Mouse (Mus musculus): ENCODE results near the gene Pdgfb. TPM values are rescaled to one million over a fixed set of nuclear protein-coding genes. Genes with fewer than 3 reads are reported as not detected.

Gene Pdgfb
- polyA plus RNA-seq, 1 experiment from 2014 or later = 1.7 TPM

DNA sequence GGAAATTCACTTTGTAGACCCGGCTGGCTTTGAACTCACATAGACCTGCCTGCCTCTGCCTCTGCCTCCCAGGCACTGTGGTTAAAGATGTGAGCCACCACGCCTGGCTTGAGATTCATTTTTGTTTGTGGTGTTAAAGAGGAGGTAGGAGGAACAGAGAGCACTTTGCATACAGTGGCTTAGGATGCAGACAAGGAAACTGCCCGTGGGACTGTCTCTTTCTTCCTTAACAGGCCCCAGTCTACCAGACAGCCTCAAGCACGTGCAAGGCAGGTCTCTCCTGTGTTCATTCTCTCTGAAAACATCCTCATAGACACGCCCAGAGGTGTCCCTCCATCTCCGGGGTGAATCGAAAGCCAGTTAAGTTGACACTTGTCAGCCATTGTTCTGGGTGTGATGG is 19.6 kb upstream of the Pdgfb start:
- WGBS = 62% methylated on average over 7 of the region's 7 CpGs
- Histone ChIP-seq H3K4me2 (no peak overlapping the region), H3K4me1 (replicated peaks) (peaks cover 11% of the 10 kb centered on the region; the same call in 1 of the 2 replicates), H3K9me3 (replicated peaks) (peaks cover 12% of the 10 kb centered on the region), H3K4me3 (no peak overlapping the region), H3K27ac (ENCODE audit: poor library complexity, severe bottlenecking) (no peak overlapping the region), H3K36me3 (no peaks in the 10 kb centered on the region), H3K9ac (no peak overlapping the region), H3K27me3 (replicated peaks) (no peaks in the 10 kb centered on the region)
- ATAC-seq (ENCODE audit: insufficient number of reproducible peaks, low FRiP score) = no peak

DNA sequence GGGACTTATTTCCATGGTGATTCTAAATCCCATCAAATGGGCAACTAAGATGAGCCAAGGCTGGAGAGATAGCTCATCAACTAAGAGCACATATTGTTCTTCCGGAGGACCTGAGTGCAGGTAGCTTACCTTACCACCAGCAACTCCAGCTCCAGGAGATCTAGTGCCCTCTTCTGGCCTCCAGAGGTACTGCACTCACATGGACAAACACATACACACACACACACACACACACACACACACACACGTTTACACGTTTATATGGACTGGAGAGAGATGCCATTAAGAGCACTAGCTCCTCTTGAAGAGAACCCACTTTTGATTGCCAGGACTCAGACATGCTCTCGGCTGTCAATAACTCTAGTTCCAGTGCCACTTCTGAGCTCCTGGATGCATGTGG is 16.4 kb upstream of the Pdgfb start:
- 78% methylated on average over 4 of the region's 4 CpGs for WGBS

DNA sequence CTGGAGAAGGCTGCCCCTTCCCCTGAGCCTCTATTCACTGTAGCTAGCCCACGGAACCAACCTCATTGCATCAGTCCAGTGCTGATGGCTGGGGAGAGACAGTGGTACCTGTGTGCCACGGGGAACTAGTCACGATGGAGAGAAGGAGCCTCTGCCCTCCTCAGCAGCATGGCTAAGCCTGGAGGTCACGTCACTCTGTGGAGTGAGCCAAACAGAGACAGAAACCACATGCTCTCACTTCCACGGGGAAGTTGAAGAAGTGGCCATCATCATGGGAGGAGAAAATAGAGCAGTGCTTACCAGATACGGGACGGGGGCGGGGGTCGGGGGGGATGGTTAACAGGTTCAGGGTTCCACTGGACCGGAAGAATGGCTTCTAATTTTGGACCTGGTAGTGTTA is 15.6 kb upstream of the Pdgfb start:
- H3K36me3 ChIP-seq = no peaks in the 10 kb centered on the region
- H3K27me3 ChIP-seq (replicated peaks) = no peaks in the 10 kb centered on the region
- ATAC-seq (ENCODE audit: insufficient number of reproducible peaks, low FRiP score) = no peak
- no peak overlapping the region for H3K9ac ChIP-seq
- no peak overlapping the region for H3K27ac ChIP-seq (ENCODE audit: poor library complexity, severe bottlenecking)
- H3K4me3 ChIP-seq = no peak overlapping the region
- WGBS = 84% methylated on average over 10 of the region's 10 CpGs
- H3K4me1 ChIP-seq (replicated peaks) = peaks cover 27% of the 10 kb centered on the region
- H3K9me3 ChIP-seq (replicated peaks) = peaks cover 7% of the 10 kb centered on the region
- H3K4me2 ChIP-seq = no peak overlapping the region

More for the DNA sequence above, 16.4 kb upstream of the Pdgfb start:
- Histone ChIP-seq H3K4me1 (replicated peaks) (peaks cover 19% of the 10 kb centered on the region), H3K27ac (ENCODE audit: poor library complexity, severe bottlenecking) (no peak overlapping the region), H3K36me3 (no peaks in the 10 kb centered on the region), H3K4me2 (no peak overlapping the region), H3K4me3 (no peak overlapping the region), H3K27me3 (replicated peaks) (no peaks in the 10 kb centered on the region), H3K9me3 (replicated peaks) (peaks cover 7% of the 10 kb centered on the region), H3K9ac (no peak overlapping the region)
- no peak for ATAC-seq (ENCODE audit: insufficient number of reproducible peaks, low FRiP score)

DNA sequence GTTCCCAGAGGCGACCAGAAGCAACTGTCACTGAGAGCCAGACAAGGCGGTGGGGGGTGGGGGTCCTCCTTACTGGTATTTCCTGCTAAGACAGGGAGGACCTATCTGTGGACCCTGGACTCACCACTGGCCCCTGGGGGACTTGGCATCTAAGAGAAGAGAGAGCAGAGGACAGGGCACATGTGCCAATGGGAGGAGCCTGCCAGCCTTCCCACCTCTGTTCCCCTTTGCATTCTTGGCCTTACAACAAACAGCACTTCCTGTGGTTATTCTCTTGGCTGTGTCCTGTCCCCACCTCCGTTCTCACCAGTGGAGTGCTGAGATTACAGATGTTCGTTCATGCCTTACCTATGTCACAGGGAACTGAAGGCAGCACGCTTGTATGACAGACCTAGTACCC is 14.1 kb upstream of the Pdgfb start:
- Histone ChIP-seq H3K9me3 (replicated peaks) (peaks cover 7% of the 10 kb centered on the region), H3K4me3 (no peak overlapping the region), H3K4me2 (no peak overlapping the region), H3K4me1 (replicated peaks) (peaks cover 42% of the 10 kb centered on the region), H3K36me3 (no peaks in the 10 kb centered on the region), H3K9ac (no peak overlapping the region), H3K27me3 (replicated peaks) (no peaks in the 10 kb centered on the region), H3K27ac (ENCODE audit: poor library complexity, severe bottlenecking) (no peak overlapping the region)
- 62% methylated on average over 5 of the region's 5 CpGs for WGBS
- no peak for ATAC-seq (ENCODE audit: insufficient number of reproducible peaks, low FRiP score)

DNA sequence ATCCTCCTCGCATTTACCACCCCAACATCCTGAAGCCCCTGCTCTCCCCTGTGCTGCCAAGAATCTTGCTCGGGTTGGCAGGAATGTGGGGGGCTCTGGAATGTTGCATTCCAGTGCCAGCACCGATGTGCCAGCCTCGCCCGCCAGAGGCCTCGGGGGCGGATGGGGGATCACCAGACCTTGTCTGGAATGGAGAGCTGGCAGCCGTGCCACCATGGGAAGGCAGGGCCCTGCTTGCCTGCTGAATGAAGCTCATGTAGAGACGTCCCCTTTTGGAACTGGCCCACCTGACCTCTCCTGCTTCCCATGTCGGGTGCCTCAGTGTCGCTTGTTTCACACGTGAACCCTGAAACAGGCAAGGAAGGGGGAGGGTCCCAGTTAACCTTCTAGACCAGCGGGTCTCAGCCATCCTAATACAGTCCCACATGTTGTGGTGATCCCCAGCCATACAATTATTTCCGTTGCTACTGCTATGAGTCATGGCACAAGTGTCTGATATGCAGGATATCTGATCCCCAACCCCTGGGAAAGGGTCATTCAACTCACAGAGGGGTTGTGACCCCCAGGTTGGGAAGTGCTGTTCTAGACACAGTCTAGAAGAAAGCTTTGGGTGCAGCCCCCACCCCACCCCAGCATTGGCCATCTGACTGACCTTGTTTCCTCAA is 12.0 kb upstream of the Pdgfb start:
- no peak; the same call in 1 of the 2 replicates for ATAC-seq (ENCODE audit: insufficient number of reproducible peaks, low FRiP score)
- H3K9ac ChIP-seq = no peak overlapping the region
- no peak overlapping the region for H3K27ac ChIP-seq (ENCODE audit: poor library complexity, severe bottlenecking)
- H3K4me3 ChIP-seq = no peak overlapping the region
- WGBS = 72% methylated on average over 14 of the region's 14 CpGs
- peaks cover 7% of the 10 kb centered on the region for H3K9me3 ChIP-seq (replicated peaks)
- H3K27me3 ChIP-seq (replicated peaks) = no peaks in the 10 kb centered on the region
- H3K4me2 ChIP-seq = no peak overlapping the region
- peaks cover 44% of the 10 kb centered on the region for H3K4me1 ChIP-seq (replicated peaks)
- no peaks in the 10 kb centered on the region for H3K36me3 ChIP-seq

DNA sequence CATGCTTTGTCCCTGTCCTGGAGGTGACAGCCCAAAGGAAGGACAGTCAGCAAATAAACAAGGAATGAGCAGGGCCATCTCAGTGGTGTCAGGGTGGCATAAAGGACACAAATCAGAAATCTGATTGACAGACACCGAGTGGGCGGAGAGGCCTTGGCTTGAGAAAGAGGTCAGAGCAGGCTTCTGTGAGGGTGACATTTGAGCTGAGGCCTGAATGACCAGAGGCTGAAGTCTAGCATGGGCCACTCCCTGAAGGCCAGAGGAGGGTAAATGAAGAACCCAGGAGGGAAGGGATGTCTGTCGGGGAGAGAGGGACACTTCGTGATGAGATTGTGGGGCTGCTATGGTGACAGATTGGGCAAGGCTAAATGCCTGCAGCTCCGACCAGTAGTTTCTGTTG is 11.3 kb upstream of the Pdgfb start:
- no peak overlapping the region for H3K27ac ChIP-seq (ENCODE audit: poor library complexity, severe bottlenecking)
- H3K4me2 ChIP-seq = no peak overlapping the region
- H3K36me3 ChIP-seq = no peaks in the 10 kb centered on the region
- no peaks in the 10 kb centered on the region for H3K27me3 ChIP-seq (replicated peaks)
- no peak overlapping the region for H3K4me3 ChIP-seq
- H3K9me3 ChIP-seq (replicated peaks) = peaks cover 3% of the 10 kb centered on the region
- H3K9ac ChIP-seq = no peak overlapping the region
- no peak for ATAC-seq (ENCODE audit: insufficient number of reproducible peaks, low FRiP score)
- peaks cover 44% of the 10 kb centered on the region for H3K4me1 ChIP-seq (replicated peaks)
- 58% methylated on average over 5 of the region's 5 CpGs for WGBS

DNA sequence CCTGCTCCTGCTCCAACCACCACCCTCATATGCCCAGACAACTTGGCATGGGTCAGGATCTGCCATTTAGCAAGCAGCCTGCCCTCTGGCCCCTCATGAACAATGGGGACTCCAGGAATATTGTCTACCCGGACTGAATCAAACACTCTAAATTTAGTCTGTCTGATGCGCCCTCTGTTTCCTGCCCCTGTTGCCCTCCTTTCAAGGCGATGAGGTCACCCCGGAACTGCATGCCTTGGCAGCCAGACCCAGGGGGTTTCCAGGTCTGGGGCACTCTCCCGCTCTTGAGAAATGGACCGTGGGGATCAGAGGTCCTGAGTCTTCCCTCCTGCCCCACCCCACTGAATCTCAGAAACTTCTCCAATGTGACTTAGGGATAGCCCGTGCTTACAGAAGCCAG is 10.8 kb upstream of the Pdgfb start:
- 43% methylated on average over 7 of the region's 7 CpGs for WGBS
- Histone ChIP-seq H3K27ac (ENCODE audit: poor library complexity, severe bottlenecking) (0 out of 2 replicates have a peak overlapping the region, but pooled peaks have one; percentile 82), H3K9ac (no peak overlapping the region), H3K4me3 (no peak overlapping the region), H3K4me1 (replicated peaks) (peaks cover 44% of the 10 kb centered on the region), H3K27me3 (replicated peaks) (no peaks in the 10 kb centered on the region), H3K4me2 (no peak overlapping the region), H3K9me3 (replicated peaks) (no peaks in the 10 kb centered on the region), H3K36me3 (no peaks in the 10 kb centered on the region)
- no peak for ATAC-seq (ENCODE audit: insufficient number of reproducible peaks, low FRiP score)

DNA sequence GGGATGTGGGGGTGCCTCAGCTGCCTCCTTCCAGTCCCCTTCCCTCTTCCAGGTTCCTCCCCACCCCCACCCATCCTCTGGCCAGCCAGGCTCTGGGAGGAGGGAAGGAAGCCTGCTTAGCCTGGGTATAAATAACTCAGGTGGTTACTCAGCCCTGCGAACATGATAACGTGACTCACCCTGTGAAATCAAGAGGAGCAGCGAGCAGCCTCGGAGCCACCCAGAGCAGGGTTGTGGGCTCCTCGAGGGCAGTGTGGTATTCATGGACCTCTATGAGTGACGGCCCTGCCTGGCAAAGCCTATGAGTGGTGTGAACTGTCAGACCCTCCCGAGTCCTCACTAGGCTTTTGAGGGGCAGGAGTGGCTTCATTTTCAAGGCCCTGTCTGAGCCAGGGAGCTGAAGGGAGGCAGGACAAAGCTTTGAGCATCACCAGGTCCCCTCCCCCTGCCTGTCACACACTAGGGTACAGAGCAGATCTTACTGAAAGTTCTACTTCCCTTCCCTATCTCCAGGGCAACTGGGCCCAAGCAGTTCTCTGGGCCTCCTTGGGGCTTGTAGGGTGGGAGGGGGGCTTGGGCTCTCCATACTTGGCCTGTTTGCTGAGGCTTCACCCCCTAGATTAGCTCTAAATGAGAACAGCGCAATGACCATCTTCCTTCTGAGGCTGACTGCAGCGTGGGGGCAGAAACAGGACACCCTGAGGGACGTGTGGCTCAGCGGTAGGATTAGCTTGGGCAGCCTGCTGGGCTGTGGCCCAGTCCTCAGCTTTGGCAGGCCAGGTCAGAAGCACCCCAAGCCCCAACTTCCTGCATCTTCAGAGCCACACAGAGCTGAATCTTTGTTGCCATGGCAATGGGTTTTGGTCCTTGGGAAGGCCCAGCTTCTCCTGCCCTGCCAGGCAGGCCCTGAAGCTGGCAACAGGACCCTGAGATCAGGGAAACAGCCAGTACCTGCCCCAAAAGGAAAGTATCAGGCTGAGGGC is 9.8 kb upstream of the Pdgfb start:
- Histone ChIP-seq H3K4me2 (peak overlapping the region; percentile 36), H3K27me3 (replicated peaks) (no peaks in the 10 kb centered on the region), H3K4me3 (no peak overlapping the region), H3K9me3 (replicated peaks) (no peaks in the 10 kb centered on the region), H3K36me3 (no peaks in the 10 kb centered on the region), H3K27ac (ENCODE audit: poor library complexity, severe bottlenecking) (peak overlapping the region; percentile 82), H3K4me1 (replicated peaks) (peaks cover 44% of the 10 kb centered on the region), H3K9ac (0 out of 2 replicates have a peak overlapping the region, but pooled peaks have one; percentile 53)
- peak; percentile 73 for ATAC-seq (ENCODE audit: insufficient number of reproducible peaks, low FRiP score)
- WGBS = 25% methylated on average over 11 of the region's 11 CpGs

DNA sequence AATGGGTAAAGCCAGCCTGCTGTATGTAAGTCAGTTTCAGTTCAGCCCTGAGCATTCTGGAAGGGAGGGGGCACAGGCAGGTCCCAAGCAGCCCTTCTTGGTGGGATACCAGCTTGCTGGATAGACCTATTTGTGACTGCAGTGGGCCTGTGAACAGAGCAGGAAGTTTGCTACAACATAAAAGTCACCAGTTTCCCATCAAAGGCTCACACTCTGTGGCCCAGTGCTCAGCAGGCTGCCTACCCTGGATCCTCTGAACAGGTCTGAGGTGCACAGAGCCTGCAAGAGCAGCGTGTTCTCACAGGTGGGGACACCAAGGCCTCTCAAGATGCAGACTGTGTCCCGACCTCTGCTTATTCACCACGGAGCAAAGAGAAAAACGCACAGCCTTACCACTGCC is 5.7 kb upstream of the Pdgfb start:
- Histone ChIP-seq H3K4me2 (no peak overlapping the region), H3K4me1 (replicated peaks) (peaks cover 19% of the 10 kb centered on the region), H3K36me3 (no peaks in the 10 kb centered on the region), H3K4me3 (no peak overlapping the region), H3K9me3 (replicated peaks) (no peaks in the 10 kb centered on the region), H3K27ac (ENCODE audit: poor library complexity, severe bottlenecking) (no peak overlapping the region), H3K9ac (no peak overlapping the region), H3K27me3 (replicated peaks) (peaks cover 10% of the 10 kb centered on the region)
- ATAC-seq (ENCODE audit: insufficient number of reproducible peaks, low FRiP score) = no peak
- 69% methylated on average over 4 of the region's 4 CpGs for WGBS

DNA sequence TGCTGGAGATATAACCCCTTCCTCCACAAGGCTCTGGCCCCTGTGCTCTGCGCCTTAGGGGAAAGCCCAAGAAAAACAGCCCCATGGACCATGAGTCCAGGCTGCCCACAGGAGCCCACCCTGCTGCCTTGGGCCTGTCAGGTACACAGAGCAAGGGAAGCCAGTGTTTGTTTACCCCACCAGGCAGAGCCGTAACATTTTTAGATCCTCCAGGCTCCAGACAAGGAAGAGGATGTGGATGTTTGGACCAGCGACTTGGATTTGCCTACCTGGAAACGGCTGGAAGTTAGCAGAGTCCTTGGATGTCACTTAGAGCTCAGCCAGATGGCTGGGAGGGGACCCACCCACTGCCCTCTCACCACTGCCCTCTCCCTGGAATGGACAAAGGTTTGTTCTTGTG is 4.8 kb upstream of the Pdgfb start:
- no peak for ATAC-seq (ENCODE audit: insufficient number of reproducible peaks, low FRiP score)
- H3K9me3 ChIP-seq (replicated peaks) = no peaks in the 10 kb centered on the region
- peaks cover 15% of the 10 kb centered on the region for H3K4me1 ChIP-seq (replicated peaks)
- no peak overlapping the region for H3K4me3 ChIP-seq
- H3K36me3 ChIP-seq = no peaks in the 10 kb centered on the region
- no peak overlapping the region for H3K9ac ChIP-seq
- no peak overlapping the region for H3K27ac ChIP-seq (ENCODE audit: poor library complexity, severe bottlenecking)
- 50% methylated on average over 4 of the region's 4 CpGs for WGBS
- no peak overlapping the region for H3K4me2 ChIP-seq
- peaks cover 19% of the 10 kb centered on the region for H3K27me3 ChIP-seq (replicated peaks)

DNA sequence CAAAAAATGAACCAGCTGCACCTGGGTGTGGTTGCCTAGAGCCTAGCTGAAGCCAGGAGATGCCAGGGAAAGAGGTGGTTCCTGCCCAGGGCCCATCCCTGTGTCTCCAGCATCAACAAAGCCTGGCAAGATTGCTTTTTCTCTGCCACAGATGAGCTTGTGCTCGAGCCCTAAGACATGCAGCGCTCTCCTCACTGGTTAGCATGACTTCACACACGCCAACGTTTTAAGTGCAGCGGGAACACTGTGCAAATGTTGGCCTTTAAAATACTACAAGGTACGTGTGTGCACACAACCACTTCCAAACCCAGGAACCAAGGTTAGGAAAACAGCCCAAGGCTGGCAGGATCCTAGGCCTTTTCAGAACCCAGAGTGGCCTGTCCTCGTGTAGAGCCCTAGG is 4.4 kb upstream of the Pdgfb start:
- Histone ChIP-seq H3K4me3 (no peak overlapping the region), H3K27ac (ENCODE audit: poor library complexity, severe bottlenecking) (no peak overlapping the region), H3K36me3 (no peaks in the 10 kb centered on the region), H3K9me3 (replicated peaks) (no peaks in the 10 kb centered on the region), H3K27me3 (replicated peaks) (peaks cover 22% of the 10 kb centered on the region), H3K9ac (no peak overlapping the region), H3K4me1 (replicated peaks) (peaks cover 11% of the 10 kb centered on the region), H3K4me2 (no peak overlapping the region)
- ATAC-seq (ENCODE audit: insufficient number of reproducible peaks, low FRiP score) = no peak
- 81% methylated on average over 7 of the region's 7 CpGs for WGBS
